Mouse (Mus musculus) cerebellum, adult 8-10 months (tissue): ENCODE results near the gene Rab40c.

Experiments used
- DNase-seq: peaks from one replicate; pipeline ENCODE4 v3.0.0; 2022

The Rab40c gene

GRCm38 (mm10) chr17:25895415-25895814 is 24.1 kb downstream of the Rab40c start:
- no peak for DNase-seq

- peak; percentile 76 for DNase-seq
Measured at GRCm38 (mm10) chr17:25893975-25894617, 25.4 kb downstream of the Rab40c start.

GRCm38 (mm10) chr17:25888837-25889236 is 30.7 kb downstream of the Rab40c start:
- DNase-seq: no peak

GRCm38 (mm10) chr17:25887467-25887866 is 32.1 kb downstream of the Rab40c start:
- no peak for DNase-seq

- no peak for DNase-seq
Measured at GRCm38 (mm10) chr17:25886806-25887205, 32.7 kb downstream of the Rab40c start.

GRCm38 (mm10) chr17:25885636-25886035 is 33.9 kb downstream of the Rab40c start:
- DNase-seq: no peak

GRCm38 (mm10) chr17:25883824-25884223 is 35.7 kb downstream of the Rab40c start:
- DNase-seq: no peak

GRCm38 (mm10) chr17:25883268-25883667 is 36.3 kb downstream of the Rab40c start:
- DNase-seq: no peak

- no peak for DNase-seq
Measured at GRCm38 (mm10) chr17:25882306-25882705, 37.2 kb downstream of the Rab40c start.

- no peak for DNase-seq
Measured at GRCm38 (mm10) chr17:25881691-25882090, 37.8 kb downstream of the Rab40c start.

GRCm38 (mm10) chr17:25880913-25881641 is 38.5 kb downstream of the Rab40c start:
- DNase-seq: no peak

GRCm38 (mm10) chr17:25880196-25880910 is 39.2 kb downstream of the Rab40c start, which contains the start of gene Wfikkn1:
Wfikkn1 (minus strand) TSS chr17:25880858.
- DNase-seq: no peak

GRCm38 (mm10) chr17:25879750-25880149 is 39.8 kb downstream of the Rab40c start:
- DNase-seq: no peak

- DNase-seq: no peak
Measured at GRCm38 (mm10) chr17:25879261-25879660, 40.3 kb downstream of the Rab40c start.

GRCm38 (mm10) chr17:25878611-25879180 is 40.8 kb downstream of the Rab40c start:
- no peak for DNase-seq

GRCm38 (mm10) chr17:25877741-25878610 is 41.6 kb downstream of the Rab40c start:
- DNase-seq: no peak

GRCm38 (mm10) chr17:25877025-25877424 is 42.5 kb downstream of the Rab40c start:
- DNase-seq: no peak

- DNase-seq: no peak
Measured at GRCm38 (mm10) chr17:25876347-25876915, 43.1 kb downstream of the Rab40c start.

GRCm38 (mm10) chr17:25875171-25876136 is 44.1 kb downstream of the Rab40c start:
- DNase-seq: peak; percentile 89

GRCm38 (mm10) chr17:25874721-25875170 is 44.8 kb downstream of the Rab40c start, which contains the start of gene Mettl26:
Mettl26 (plus strand) TSS chr17:25875074.
- peak; percentile 96 for DNase-seq
